Mouse (Mus musculus): ENCODE results near the gene CN725425.
A peak's percentile ranks its signal among the peaks of the same experiment; 100 is the strongest.

The CN725425 gene

DNA sequence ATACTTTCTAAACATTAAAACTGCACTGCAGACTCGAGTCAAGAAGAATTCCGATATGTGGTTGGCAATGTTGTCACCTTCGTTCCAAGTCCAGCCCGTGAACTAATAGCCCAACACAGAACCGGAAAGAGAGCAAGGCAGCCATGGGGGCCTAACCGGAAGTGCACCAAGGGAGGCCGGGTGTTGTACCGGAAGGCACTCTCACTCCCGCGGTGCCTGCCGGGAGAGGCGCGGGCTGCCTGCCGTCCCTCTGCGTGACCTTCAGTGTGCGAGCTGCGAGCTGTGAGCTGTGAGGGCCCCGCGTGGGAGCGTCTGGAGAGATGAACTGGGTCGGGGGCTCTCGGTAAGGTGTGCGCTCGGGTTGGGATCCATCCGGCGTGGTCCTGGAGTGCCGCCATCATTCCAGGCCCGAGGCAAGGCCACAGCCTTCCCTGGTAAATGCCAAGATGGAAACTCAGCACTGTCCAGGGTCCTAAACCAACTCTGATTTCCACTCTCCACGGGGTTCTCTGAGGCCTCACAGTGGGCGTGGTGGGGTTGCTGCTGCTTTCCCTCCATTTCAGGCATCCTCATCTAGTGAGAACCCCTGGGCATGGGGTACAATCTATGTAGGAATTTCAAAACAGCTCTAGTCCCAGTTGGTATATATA lies at the start of gene CN725425:
CN725425 (plus strand) TSS at position 239 of the 650 bp plus-strand sequence.
- DNase-seq, result no peak

DNA sequence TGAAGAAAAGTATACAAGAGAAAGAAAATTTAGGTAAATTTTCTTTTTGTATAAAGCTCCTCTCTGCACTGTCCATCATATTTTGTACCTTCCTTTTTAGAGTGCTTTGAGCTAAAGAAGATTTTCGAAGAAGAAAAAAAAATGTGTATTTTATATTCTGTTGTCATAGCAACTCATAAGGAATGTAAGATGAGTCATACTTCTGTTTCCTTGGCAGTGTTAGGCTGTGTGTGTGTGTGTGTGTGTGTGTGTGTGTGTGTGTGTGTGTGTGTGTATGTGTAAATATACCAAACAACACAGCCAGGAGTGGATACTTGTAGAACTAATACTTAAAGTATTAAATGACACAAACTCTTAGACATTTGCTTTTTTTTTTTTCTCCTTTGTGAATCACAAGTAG lies 46.7 kb upstream of the CN725425 start:
- no peak for DNase-seq

DNA sequence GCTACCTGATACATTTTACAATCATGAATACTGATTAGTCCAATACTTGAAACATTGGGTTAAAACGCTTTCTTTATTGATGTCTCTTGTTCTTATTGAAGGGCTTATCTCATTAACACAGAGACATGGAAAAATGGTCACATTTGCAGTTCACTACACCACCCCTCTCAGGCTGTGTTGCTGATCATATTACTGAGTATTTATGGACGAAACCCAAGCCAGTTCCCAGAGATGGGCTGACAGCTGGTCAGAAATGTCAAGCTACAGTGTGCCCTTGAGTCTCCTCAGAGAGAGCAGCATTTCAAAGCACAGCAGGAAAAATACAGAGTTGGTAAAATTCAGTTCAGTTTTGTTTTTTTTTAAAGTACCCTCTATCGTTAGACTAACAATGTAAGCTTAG lies 46.0 kb upstream of the CN725425 start:
- no peak for DNase-seq

DNA sequence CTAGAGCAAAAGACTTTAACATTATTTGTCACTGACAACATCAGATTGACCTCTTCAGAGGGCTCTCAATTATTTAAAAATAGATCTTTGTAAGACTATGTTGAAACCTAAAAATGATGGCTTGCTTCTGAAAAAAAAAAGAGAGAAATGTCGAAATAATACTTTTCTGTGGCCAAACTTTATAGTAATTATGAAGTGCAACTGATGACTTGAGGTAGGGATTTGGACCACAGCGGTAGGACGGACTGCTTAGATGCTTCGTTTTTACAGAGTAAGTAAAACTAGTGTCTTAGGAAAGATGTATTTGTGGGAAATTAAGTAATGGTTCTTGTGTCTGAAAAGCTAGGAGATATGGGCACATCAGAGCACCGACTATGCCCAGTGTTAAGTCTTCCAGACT lies 38.1 kb upstream of the CN725425 start:
- DNase-seq, result no peak

DNA sequence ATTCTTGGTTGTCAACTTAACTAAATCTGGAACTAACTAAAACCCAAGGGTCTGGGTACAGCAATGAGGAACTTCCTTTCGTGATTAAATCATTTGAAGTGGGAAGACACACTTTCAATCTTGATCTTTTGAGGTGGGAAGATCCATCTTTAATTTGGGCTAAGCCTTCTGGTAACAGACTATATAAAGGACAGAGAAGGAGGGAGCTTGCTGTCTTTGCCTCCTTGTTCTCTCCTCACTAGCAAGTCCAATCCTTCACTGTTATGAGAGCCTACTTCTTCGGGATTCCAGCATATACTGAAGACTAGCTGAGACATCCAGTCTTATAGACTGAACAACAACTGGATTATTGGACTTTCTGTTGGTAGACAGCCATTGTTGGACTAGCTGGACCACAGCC lies 35.8 kb upstream of the CN725425 start:
- no peak for DNase-seq

DNA sequence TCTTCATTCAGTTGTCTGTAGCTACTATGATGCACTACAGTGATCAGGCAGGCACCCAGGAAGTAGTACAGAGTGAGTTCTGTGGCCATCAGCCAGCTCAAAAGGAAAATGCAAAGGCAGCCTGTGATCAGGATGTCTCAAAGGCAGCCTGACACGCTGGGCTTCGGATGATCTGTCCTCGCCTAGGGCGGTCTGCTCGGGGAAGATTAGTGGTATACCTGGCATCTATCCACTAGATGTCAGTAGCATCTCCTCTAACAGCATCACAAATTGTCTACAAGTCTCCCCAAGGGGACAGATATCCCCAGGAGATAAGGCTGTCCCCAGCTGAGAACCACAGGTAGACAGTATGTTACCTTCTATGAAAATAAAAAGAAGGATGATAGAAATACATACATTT lies 34.3 kb upstream of the CN725425 start:
- peak; percentile 82 for DNase-seq

DNA sequence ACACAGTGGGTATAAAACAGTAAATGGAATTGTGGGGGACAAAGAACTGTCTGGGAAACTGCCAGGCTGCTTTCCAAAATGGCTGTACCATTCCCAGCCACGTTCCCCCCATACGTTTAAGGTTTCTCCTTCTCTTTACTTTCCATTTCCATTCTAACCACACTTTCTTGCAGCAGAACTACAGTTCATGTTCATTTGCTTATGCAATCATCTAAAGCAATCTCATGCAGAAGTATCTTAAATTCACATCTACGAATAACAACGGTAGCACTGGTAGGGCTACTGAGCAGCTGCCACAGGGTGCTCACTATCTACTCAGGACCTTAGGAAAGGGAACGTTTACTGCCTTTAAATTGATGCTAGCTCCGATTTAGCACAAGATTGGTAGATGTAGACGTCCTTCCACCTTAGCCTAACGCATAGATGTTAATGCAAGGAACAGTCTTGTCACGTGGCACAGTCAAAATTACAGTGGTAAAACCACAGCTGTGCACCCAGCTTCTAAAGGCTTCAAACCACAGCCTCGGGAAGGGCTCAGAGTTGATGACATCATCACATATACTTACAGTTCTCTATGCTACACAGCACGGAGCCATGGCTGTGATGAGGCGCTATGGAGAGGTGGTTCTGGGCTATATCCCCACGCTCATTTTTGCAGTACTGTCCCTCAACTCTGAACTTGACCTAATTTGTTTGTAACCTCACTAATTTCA lies 31.3 kb upstream of the CN725425 start:
- DNase-seq, result peak; percentile 64

DNA sequence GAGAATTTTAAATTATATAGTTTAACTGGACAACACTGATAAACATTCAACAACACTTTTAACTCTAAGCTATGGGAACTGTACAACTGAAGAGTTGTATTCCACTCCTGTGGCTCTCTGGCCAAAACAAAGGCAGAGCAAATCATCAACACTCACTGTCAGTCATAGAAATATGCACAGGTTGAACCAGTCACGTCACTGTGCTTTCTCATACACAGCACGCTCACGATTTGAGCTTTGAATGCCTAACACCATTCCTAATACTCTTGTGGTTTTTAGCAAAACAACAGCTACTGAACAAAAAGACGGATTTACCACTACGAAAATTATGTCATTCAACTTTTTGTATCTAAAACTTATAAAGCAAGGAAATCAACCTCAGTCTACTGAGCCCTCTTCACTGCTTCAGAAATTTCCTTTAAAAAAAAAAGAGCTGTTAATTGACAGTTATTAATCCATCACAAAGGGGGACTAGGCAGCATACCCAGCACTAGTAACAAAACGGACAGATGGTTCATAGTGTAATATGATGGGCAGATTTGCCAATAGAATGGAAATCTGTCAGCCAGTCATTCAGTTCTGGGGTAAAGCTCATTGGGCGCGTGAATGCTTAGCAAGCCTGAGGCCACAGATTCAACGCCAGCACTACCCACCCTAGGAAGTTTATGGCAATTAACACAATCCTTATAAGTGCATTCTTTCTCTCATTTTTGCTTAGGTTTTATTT lies 28.5 kb upstream of the CN725425 start:
- DNase-seq, result peak; percentile 68

DNA sequence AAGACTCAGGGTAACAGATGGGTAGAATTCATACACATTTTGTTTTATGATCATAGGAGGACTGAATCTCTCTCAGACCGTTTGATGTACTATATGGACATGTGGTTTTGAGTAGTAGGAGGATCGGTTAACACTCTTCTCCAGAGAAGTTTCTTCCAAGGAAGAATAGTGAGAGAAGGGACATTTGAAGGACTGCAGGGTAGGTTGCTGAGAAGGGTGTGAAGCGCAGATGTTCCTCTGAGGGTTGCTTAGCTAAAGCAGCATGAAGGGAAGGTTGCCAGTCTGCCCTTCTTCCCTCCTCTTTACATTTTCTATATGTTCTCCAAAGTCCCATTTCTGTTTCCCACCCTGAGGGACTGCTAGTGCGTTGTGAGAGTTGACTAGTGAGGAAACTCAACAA lies 28.0 kb upstream of the CN725425 start:
- DNase-seq, result no peak

DNA sequence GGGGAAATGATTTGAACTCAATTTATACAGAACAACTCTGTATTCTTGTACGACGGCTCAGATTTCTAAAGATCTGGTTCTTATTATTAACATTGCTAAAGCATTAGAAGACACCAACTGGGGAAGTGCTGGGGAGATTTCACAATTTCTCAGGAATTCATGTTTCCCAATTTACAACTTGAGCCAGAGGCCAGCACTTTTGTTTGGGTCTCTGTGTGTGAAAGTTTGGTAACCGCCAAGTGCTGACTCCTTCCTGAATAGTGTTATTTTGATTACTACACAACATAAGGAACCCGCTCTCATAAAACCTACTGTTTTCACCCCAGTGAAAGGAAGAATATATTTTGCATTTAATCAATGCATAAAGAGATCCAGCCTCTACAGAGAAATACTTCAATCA lies 27.1 kb upstream of the CN725425 start:
- DNase-seq, result no peak

DNA sequence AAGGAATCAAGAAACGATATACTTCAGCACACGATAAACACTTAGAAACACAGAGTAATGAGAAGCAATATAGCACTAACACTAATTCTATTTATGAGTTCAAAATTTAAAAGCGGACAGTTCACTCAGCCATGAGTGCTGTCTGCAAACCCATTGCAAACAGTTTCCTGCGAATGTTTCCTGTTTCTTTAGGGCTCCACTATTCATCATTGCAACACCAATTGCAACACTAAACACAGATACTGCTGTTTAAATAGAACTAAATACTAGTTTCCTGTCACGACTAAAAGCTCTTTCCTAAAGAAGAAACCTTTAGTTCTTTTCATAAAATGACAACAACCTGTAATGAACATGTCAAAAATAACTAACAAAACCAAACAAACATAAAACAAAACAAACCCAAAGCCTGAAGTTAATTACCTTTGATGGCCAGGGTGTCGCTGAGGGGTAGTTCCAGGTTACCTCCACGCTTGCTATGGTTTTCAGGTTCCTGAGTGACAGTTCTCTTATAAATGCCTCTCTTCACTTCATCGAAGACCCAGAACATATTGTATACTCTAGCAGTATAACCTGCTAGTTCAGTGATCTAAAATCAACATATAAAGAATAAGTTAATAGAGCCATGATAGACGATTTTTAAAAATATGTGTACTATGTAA lies 20.5 kb upstream of the CN725425 start:
- DNase-seq, result no peak

DNA sequence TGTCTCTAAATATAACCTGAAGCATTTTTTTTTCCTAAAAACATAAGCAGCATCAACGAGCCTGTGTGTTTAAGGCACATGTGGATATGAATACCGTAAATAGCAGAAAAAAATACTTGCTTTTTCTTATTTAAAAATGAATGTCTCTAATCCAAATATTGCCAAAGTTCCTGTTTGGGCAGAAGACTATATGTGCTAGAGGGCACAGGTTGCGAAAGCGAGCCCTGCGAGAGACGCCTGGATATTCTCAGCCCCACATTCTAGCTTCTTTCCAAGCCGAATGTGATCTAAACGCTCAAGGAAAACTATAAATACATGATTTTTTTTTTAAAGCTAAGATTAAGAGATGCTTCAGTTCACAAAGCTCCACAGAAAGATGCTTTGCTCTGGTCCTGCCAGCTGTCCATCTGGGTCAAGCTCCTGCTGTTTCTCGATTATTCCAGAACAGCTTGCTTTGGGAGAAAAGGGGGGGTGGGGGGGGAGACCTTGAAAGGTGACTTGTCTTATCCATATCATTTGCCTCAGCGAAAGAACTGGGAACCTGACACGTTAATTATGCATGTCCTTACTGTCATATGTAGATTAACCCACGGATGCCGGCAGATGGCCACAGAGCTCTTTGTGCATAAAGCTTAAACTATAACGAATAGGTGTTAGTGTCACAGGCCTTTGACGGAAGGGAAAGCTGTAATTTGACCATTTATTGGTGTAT lies 19.2 kb upstream of the CN725425 start:
- peak; percentile 82 for DNase-seq

DNA sequence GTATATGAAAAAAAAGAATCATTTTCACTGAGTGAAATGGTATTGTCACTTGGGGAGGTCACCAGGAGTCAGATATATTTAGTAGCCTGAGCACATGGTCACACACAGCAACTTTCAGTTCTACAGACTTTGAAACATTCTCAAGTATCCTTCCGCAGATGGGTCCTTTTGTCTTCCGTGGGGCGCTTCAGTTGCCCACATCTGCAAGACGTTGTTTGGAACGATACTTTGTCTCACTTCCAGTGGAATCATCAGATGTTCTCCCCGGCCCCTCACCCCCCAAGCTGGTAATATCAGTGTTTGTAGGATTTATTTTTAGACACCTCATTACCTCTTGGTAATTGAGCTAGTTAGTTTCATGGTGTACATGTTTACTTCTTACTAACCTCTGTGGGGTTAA lies 12.9 kb upstream of the CN725425 start:
- no peak for DNase-seq

DNA sequence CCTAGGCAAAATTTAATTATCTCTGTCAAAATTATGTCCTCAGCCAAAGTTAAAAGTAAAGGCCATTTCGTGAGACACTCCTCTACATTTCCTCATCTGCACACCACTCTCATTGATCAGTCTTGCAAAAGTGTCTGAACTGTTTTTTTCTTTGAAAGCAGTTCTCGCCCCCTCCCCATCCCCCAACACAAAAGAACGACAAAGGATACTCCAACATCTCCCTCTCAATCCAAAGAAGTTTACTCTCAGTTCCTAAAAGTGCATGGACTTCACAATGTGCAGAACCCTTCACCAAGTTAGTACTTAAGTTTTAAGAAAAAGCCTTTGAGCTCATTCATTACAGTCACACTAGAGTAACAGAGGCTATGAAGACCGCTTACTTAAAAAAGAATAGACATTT lies 9.3 kb upstream of the CN725425 start:
- peak; percentile 48 for DNase-seq

DNA sequence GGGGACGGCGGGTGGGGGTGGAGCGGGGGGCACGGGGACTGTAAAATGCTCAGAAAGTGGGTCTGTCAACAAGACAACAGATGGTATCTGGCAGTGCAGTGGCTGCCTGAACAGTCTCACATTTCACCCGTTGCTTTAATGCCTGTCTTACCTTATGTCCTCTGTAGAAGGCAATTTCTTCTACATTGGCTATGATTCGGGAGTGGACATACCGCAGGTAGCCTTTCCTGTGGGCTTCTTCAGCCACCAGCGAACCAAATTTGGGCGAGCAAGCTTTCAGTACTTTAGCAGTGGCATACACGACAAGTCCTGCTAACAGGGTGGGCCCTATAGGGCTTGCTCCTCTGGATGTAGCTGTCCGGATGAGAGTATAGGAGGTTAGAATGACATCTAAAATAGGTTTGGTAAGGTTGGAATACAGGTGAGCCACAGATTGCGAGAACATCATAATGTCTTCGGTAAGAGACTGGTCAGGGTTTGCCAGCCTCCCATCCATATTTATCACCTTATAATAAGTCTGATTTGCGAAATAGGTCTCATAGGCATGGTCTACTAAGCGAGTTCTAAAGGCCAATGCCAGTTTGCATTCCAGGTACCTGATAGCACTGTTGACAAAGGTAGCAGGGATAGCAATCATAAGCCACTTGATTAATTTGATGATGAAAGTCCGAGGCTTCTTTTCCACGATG lies 8.6 kb upstream of the CN725425 start:
- peak; percentile 37 for DNase-seq

DNA sequence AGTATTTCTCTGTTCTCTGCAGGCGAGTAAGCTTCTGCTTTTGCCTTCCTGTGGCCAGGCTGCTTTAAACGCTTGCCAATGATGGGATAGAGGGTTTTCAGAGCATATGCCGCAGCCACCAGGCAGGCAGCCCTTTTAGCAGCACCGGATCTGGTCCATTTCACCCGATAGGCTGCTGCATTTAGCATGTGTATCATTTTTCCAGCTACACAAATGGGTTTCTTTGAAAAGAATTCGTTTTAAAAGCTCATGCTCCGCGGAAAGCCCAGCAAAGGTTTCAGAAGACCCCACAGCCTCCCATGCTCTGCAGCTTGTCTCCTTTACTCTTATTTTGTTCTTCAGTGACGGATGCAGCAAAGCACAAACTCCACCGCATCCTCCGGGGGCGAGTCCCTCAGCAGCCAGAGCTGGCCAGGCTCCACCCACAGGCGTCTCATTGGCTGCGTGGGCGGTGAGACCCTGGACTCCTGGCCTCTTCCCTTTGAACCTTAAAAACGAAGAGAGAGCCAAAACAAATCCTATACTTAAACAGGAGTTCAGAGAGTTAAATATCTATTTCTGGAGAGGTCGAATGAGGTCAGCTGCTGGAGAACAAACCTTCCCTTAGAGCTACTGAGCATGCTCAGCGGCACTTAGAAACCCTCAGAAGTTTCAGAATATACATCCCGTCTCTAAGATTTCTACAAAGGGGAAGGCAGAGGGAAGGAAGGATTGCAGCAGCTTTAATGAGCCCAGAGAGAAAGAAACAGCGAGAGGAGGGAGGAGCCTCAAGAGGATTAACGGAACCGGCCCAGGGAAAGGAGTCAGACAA lies 7.7 kb upstream of the CN725425 start, which contains the start of gene Abcd2:
Abcd2 (minus strand) TSS at position 388 of the 811 bp plus-strand sequence.
- DNase-seq, result peak; percentile 90

DNA sequence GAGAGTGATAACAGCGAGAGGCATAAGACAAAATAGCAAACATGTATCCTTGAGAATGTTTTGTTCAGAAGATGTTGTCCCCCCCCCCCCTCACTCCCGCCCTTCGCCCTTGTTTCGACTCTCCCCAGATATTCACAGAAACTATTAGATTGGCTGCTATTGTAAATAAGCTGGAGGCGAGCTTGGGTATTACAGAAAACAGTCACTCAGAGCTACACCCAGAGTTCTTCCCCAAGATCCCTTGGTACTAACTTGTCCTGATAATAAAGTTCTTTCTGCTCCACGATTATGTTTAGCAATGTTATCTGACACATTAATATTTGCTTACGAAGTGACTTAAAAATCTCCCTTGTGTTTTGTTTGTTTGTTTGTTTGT lies 7.1 kb upstream of the CN725425 start:
- DNase-seq, result no peak

DNA sequence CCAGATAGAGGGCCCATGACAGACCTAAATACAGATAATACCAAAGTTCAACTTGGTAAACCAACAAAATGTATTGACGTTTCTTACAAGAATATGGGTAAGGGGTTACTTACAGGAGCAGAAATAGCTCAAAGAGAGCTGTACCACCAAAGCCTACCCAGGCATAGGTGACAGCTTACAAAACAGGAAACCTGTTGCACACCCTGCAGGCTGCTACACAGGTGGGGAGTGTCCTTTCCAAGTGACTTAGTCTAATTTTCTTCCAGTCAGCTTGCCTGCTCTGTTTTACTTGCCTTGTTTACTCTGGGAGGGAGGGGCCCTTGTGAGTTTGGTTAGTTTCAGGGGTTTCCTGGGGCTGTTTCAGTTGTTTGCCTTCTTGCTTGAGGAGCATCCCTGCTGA lies 1.5 kb downstream of the CN725425 start:
- no peak for DNase-seq

DNA sequence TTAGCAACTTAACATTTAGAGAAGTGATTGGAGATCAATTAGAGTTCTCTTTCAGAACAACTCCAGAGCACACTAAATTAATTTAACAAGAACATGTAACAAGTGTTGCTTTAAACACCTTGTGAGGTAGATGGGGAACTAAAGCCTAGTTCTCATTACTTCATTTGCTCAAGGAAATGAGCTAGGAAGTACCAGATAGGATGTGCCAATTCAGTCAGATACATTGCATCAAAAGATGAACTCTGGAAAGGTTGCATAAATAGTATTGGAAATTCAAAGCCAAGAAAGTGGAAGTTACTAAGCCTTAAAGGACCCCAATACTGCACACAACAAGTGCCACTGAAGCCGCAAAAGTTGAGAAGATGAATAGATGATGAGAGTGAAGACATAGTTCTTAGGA lies 3.2 kb downstream of the CN725425 start:
- no peak for DNase-seq

DNA sequence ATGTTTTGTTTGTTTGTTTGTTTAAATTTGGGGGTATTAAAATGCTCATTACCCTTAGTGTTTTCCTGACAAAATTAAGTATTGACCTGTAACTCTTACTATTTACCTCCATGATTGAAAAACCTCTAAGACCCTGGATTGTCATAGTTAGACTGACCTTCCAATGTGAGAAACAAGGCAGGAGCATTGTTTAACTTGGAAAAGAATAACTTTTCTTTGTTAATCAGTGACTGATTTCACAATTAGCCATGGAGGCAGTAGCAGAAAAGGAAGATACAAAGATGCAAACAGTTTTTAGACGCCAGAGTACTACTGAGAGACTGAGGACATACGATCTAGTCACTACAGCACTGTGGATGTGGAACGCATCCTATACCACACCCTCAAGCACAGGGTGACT lies 4.2 kb downstream of the CN725425 start:
- DNase-seq, result no peak

DNA sequence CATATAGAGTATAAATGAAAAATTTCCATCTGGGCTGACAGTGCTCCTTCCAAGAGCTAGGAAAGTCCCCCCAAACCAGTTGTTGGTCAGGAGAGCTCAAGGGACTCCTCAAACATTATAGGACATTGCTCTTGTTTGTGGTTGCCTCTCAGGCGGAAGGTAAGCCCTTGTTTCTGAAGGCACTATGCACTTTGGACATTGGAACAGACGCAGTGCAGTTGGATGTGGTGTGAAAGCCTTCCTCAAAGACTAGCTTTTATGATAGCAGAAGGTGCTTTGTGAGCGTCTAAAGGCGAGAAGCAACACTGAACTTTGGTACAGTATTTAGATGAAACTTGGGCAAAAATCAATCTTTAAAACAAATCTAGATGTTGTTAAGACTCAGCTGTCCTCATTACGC lies 7.2 kb downstream of the CN725425 start:
- no peak for DNase-seq

All from retina, postnatal 1 day (tissue).